Mouse (Mus musculus) liver (tissue): ENCODE results near the gene 1700029P11Rik.
A peak's percentile ranks its signal among the peaks of the same experiment; 100 is the strongest.
"Not testable (repeated sequence)": the region's sequence is repeated elsewhere in the genome, so short reads cannot be mapped to it uniquely, and the experiment has no call there.

Source experiments
- DNase-seq: peaks from one replicate; pipeline ENCODE4 v3.0.0-alpha.2; 2020; ENCODE audit warnings: mixed read lengths

Gene 1700029P11Rik

GRCm38 (mm10) chr15:81958906-81959305, 21.4 kb upstream of the 1700029P11Rik start:
- no peak for DNase-seq

GRCm38 (mm10) chr15:81960171-81961077, 19.9 kb upstream of the 1700029P11Rik start, which contains the start of gene Pmm1:
Gene Pmm1, minus strand, starts transcription at chr15:81960930.
- peak; percentile 100 for DNase-seq

GRCm38 (mm10) chr15:81961078-81961451, 19.3 kb upstream of the 1700029P11Rik start:
- no peak for DNase-seq

- no peak for DNase-seq
Measured at GRCm38 (mm10) chr15:81964262-81964661, 16.1 kb upstream of the 1700029P11Rik start.

- no peak for DNase-seq
Measured at GRCm38 (mm10) chr15:81964980-81965545, 15.3 kb upstream of the 1700029P11Rik start.

- no peak for DNase-seq
Measured at GRCm38 (mm10) chr15:81966062-81966829, 14.1 kb upstream of the 1700029P11Rik start.

GRCm38 (mm10) chr15:81967821-81968220, 12.5 kb upstream of the 1700029P11Rik start:
- DNase-seq: no peak

GRCm38 (mm10) chr15:81968447-81968846, 11.9 kb upstream of the 1700029P11Rik start:
- no peak for DNase-seq

GRCm38 (mm10) chr15:81969173-81969572, 11.2 kb upstream of the 1700029P11Rik start:
- peak; percentile 76 for DNase-seq

- not testable (repeated sequence) for DNase-seq
Measured at GRCm38 (mm10) chr15:81969635-81970034, 10.7 kb upstream of the 1700029P11Rik start.

- DNase-seq: not testable (repeated sequence)
Measured at GRCm38 (mm10) chr15:81970498-81970897, 9.8 kb upstream of the 1700029P11Rik start.

GRCm38 (mm10) chr15:81975156-81975555, 5.2 kb upstream of the 1700029P11Rik start:
- DNase-seq: not testable (repeated sequence)

- no peak for DNase-seq
Measured at GRCm38 (mm10) chr15:81982173-81982572, 1.8 kb downstream of the 1700029P11Rik start.

- no peak for DNase-seq
Measured at GRCm38 (mm10) chr15:81985267-81986161, 5.2 kb downstream of the 1700029P11Rik start.

- no peak for DNase-seq
Measured at GRCm38 (mm10) chr15:81987646-81988045, 7.3 kb downstream of the 1700029P11Rik start, which contains the start of gene Xrcc6. Gene Xrcc6, plus strand, starts transcription at chr15:81987835.

GRCm38 (mm10) chr15:81989371-81990062, 9.2 kb downstream of the 1700029P11Rik start:
- peak; percentile 88 for DNase-seq

GRCm38 (mm10) chr15:81990549-81990948, 10.2 kb downstream of the 1700029P11Rik start:
- peak; percentile 90 for DNase-seq

GRCm38 (mm10) chr15:81993992-81994391, 13.7 kb downstream of the 1700029P11Rik start:
- no peak for DNase-seq

GRCm38 (mm10) chr15:82004257-82004656, 23.9 kb downstream of the 1700029P11Rik start:
- peak; percentile 30 for DNase-seq

- DNase-seq: no peak
Measured at GRCm38 (mm10) chr15:82011947-82012346, 31.6 kb downstream of the 1700029P11Rik start.

GRCm38 (mm10) chr15:82014745-82015391, 34.5 kb downstream of the 1700029P11Rik start:
- DNase-seq: no peak
